Mouse (Mus musculus) gonadal fat pad, adult 2 months (tissue): ENCODE measurements around the gene Tacstd2. TPM values are rescaled to one million over a fixed set of nuclear protein-coding genes. Genes with fewer than 3 reads are reported as not detected.
A peak's percentile ranks its signal among the peaks of the same experiment; 100 is the strongest.
"Not testable (repeated sequence)": the region's sequence is repeated elsewhere in the genome, so short reads cannot be mapped to it uniquely, and the experiment has no call there.

Source experiments
- DNase-seq: peaks from one replicate; pipeline ENCODE4 v3.0.0-alpha.2; 2012; ENCODE audit warnings: low read depth
- polyA plus RNA-seq: library from polyadenylated mRNA; depleted of rRNA; stranded (reverse); fragments of >200 nt; gene quantifications from 2 replicates; pipeline ENCODE4 v1.2.3, GENCODE M21; 2012; rRNA removed

The Tacstd2 gene
- 9.5 and 16.5 TPM in 2 replicates for polyA plus RNA-seq

- peak; percentile 42 for DNase-seq
These were observed at the start of gene Tacstd2 for GRCm38 (mm10) chr6:67535777-67536054. Tacstd2 (minus strand) TSS chr6:67535796.

DNA sequence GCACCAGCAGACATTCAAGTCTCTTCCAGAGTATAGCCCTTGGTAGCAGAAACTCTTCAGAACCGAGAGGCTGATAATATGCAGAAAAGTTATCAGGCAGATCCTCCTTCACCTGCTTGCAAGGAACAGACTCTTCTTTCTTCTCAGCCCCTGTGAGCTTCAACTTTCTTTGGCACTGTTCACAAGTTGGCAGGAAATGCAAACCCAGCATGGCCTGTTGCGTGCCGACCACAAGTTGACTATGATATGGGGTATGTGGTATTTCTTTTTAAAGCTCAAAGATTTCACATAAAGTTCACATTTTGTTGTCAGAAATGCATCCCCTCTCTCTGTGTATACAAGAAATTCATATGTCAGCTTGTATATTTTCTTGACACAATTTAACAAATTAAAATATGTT lies 30.7 kb upstream of the Tacstd2 start:
- no peak for DNase-seq

DNA sequence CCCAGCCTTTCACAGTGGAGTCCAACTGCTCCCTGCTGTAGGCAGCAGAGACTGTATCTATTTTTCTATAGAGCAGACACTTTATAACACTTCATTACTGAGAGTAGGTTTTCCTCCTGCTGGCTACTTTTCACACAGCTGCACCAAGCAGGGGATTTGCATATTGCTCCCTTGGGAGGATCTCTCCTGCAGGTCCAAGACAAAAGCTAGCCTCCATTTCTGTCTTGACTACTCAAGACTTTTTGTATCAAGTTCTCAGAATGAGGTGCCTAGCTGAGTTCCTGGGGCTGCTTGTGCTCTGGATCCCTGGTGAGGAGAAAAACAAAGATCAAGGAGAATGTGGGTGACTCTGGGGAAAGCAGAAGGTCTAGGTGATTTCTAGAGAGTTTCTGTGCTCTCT lies 19.8 kb upstream of the Tacstd2 start:
- DNase-seq: no peak

- no peak for DNase-seq
These were observed 14.0 kb upstream of the Tacstd2 start for GRCm38 (mm10) chr6:67549550-67549949.

- DNase-seq: no peak
These were observed 405 bp downstream of the Tacstd2 start for GRCm38 (mm10) chr6:67535005-67535776.

DNA sequence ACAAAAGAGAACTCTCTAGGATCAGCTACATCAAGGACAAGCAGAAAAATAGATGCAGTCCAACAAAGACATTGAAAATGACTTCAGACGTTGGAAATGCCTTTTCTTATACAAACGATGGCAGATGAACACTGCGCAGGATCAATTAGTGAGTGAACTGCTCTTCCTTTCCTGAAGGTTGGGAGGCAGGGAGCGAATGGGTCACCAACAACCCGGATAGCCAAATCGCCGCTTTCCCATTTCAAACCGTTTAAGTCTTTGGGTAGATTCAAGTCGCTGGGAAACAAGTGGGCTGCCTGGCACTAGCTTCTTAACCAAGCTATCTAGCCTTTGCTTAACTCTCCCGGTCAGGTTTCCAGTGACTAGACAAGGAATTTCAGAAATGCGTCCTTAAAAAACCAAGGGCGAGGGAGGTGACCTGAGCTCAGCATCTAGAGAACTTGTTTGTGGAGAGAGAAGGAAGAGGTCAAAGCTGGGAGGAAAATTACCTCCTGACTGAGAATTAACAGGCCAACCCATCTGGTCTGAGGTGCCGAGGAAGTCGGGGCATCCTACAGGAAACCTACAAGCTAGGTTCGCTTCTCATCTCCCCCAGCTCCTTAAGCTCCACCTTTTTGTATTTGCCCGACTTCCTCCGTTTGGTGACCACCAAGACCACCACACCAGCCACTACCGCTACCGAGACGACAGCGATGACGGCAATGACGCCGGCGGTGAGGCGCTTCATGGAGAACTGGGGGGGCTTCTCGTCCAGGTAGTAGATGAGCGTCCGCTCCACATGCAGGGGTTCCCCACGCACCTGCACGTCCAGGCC lies 1.2 kb downstream of the Tacstd2 start:
- no peak for DNase-seq

DNA sequence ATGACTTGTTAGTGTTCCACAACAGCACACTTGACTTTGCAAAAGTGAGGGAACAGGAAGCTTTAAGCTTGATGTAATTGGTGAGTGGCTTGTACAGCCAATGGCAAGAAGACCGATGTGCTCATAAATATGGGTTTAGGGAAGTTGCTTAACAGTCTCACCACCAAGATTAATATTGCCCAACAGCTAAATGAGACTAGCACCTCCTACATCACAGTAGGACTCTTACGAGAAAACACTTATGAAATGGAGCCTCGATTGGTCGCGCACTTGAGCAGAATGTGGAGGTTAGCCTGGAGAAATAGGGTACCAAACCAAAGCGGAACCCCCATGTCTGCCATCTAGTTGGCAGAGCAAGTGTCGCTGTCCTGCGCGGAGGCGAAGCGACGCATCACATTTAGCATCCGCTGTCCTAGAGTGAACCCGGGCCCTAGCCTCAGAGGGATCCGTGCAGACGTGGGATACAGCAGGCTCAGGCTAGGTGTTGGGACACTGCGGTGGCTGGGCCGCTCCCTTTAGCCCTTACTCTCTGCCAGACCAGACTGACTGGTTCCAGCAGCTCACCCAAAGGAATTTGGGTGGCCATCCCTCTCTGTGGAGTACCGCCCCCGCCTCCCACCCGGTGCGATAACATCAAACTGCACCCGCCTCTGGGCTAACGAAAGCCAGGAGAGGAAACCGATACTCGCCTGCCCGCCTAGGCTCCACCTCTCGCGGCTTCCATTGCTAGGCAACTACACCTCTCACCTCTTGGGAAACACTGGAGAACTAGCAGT lies 2.7 kb downstream of the Tacstd2 start:
- peak; percentile 95 for DNase-seq

DNA sequence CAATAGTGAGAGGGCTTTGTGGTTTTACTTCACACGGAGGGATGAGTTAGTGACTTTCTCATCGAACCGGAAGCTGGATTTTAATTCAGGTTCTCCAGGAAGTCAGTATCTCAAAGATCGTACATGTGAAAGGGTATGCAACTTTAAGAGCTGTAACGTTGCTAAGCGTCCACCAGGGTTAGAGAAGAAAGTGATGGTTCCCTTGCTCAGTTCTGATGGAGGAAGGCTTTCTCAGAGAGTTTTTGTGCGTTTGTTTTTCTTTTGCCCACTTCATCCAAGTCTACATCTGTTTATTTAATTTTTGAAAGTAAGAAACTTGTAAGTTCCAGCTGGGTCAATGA lies 3.8 kb downstream of the Tacstd2 start:
- DNase-seq: peak; percentile 14

DNA sequence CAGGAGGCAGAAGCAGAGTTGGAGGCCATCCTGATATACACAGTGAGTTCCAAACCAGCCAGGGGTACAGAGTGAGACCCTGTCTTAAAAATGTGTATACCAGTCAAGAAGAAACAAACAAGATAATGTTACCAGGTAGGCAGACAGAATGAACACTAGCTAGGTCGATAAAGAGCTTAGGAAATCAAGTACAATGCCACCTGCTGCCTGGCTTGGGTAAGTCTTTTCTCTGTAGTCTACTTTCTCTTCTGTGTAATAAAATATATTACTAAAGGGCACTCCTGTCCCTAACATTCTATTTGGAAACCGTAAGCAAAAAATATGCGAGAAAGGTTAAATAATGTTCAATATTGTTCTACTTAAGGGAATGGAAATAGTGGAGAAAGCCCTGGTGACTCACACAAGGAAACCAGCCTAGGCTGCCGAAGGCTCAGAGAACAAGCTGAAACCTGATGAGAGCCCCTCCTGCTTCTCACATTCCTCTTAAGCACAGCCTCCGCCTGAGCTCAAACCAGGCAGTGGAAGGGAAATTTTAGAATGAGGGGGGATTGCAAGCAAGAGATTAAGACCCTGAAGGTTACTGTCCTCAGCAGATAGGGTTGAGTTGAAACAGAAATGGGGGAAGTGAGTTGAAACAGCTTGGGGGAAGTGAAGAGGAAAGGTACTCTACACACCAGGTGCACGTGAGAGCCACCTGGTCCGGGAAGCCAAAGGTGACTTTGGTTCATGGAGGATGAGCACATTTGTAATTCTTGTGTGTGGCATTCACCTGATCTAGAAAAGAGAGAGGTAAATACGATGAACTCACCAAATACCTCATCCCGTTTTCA lies 4.4 kb downstream of the Tacstd2 start:
- peak; percentile 54 for DNase-seq

DNA sequence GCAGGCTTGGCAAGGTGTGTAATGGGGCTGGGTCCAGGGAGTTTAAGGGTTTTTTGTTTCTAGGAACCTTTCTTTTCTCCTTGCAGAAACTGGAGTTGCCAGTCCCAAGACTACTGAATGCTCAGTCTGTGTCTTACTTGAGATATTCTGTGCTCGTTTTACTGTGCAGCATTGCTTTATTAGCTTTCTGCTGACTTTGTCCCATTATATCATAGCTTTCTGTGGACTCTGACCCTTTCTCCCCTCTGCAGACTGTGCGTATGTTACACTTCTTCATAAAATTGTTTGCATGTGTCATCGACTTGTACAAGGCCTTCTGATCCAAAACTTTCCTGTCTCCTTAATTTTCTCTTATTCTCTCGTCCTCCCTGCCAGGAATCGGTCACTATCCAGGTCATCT lies 9.2 kb downstream of the Tacstd2 start:
- no peak for DNase-seq

DNA sequence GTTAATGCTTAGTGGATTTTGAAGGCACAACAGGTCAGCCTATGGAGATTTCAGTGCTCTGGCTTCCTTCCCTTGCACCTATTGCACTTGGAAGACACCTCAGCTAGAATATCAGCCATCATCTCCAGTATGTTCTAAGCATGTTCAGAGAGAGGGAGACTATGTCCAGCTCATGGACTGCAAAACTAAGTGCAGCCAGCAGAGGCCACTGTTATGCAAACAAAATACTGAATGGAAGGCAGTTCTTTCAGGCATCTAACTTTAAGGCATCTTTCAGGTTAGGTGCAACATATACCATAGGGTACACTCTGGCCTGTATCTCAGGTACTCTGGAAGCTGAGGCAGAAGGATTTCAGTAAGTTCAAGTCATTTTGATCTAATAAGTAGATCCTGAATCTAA lies 24.8 kb downstream of the Tacstd2 start:
- DNase-seq: peak; percentile 10

DNA sequence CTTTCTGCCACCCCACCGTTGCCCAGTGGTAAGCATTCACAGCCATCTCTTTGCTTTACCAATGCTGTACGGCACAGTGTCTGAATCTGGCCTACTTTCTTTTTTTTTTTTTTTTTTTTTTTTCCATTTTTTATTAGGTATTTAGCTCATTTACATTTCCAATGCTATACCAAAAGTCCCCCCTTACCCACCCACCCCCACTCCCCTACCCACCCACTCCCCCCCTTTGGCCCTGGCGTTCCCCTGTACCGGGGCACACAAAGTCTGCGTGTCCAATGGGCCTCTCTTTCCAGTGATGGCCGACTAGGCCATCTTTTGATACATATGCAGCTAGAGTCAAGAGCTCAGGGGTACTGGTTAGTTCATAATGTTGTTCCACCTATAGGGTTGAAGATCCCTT lies 33.7 kb downstream of the Tacstd2 start:
- not testable (repeated sequence) for DNase-seq

DNA sequence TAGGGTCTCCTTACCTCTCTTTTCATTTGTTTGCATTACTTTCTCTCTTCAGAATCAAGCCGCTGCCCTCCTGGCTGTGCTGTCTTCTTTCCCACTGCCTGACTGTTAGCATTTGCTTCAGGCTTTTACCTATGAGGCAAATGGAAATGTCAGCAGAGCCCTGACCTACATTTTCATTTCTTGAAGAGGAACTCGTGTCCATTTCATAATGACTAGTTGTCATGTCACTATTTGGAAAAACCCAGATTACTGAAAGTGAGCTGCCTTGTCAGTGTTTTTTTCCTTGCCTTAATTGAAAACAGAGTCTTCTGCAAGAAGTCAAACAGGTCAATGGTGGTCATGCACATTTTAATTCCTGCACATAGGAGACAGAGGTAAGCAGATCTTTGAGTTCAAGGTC lies 43.8 kb downstream of the Tacstd2 start, which contains the start of gene Il23r:
Il23r (minus strand) TSS at position 101 of the 400 bp plus-strand sequence.
- no peak for DNase-seq

Other genes with a start within 250 kb of the Tacstd2 start
- gene Il12rb2, start 159.6 kb downstream of the Tacstd2 start, polyA plus RNA-seq: 0.28 and 0.43 TPM in 2 replicates
- 0.11 TPM in 1 of 2 replicates, not detected in the other for gene Il23r, start 43.9 kb downstream of the Tacstd2 start, polyA plus RNA-seq